Mouse (Mus musculus) heart, embryonic 11.5 days (tissue): Measurements from ENCODE around the gene Prkca. TPM values are rescaled to one million over a fixed set of nuclear protein-coding genes. Genes with fewer than 3 reads are reported as not detected.

Experiments used
- ATAC-seq: fragments of 200-750 bp; cut with Nextera tagmentation; replicated peaks from 2 replicates; pipeline ENCODE4 v1.8.0; 2017; ENCODE audit warnings: moderate library complexity; ENCODE audit not compliant: insufficient number of reproducible peaks, low FRiP score, low TSS enrichment
- H3K27ac ChIP-seq: fragments of 300-500 bp; sonication (generic); 2 replicates; pipeline ENCODE4 v1.5.1; 2014; ENCODE audit warnings: mild to moderate bottlenecking, low read depth, low read length
- H3K27me3 ChIP-seq: fragments of 300-500 bp; sonication (generic); 2 replicates; pipeline ENCODE4 v1.6.1; 2014; ENCODE audit warnings: mild to moderate bottlenecking, low read length, mixed read lengths; ENCODE audit not compliant: control insufficient read depth, insufficient read depth
- H3K36me3 ChIP-seq: fragments of 300-500 bp; sonication (generic); 2 replicates; pipeline ENCODE4 v1.6.1; 2014; ENCODE audit warnings: mild to moderate bottlenecking, low read length, moderate library complexity, mixed read lengths; ENCODE audit not compliant: control insufficient read depth, insufficient read depth
- H3K4me1 ChIP-seq: fragments of 300-500 bp; sonication (generic); 2 replicates; pipeline ENCODE4 v1.6.1; 2014; ENCODE audit warnings: low read length; ENCODE audit not compliant: control insufficient read depth, insufficient read depth
- H3K4me2 ChIP-seq: fragments of 300-500 bp; sonication (generic); 2 replicates; pipeline ENCODE4 v1.6.1; 2014; ENCODE audit warnings: mild to moderate bottlenecking, moderate library complexity
- H3K4me3 ChIP-seq: fragments of 300-500 bp; sonication (generic); 2 replicates; pipeline ENCODE4 v1.5.1; 2014; ENCODE audit warnings: low read depth, low read length
- H3K9ac ChIP-seq: fragments of 300-500 bp; sonication (generic); 2 replicates; pipeline ENCODE4 v1.6.1; 2014; ENCODE audit warnings: mild to moderate bottlenecking, low read depth, low read length, moderate library complexity
- H3K9me3 ChIP-seq: fragments of 300-500 bp; sonication (generic); replicated peaks from 2 replicates; pipeline ENCODE4 v1.6.1; 2016; ENCODE audit warnings: low read length; ENCODE audit not compliant: control insufficient read depth
- WGBS: fragments of 180-500 bp; shearing (Covaris S2); extraction: QIAGEN DNeasy Blood & Tissue Kit; methylation state at CpG from one replicate; pipeline ENCODE4 v1.1.7; 2014; ENCODE audit not compliant: insufficient replicate concordance; 5-methylcytosine and 5-hydroxymethylcytosine counted together
- polyA plus RNA-seq: library from polyadenylated mRNA; unstranded; fragments of >200 nt; fragmentation: Nextera tagmentation; extraction: Ambion mirVana; gene quantifications from 2 replicates; pipeline ENCODE4 v1.2.1, GENCODE M21; 2014

Prkca gene
- polyA plus RNA-seq, 1 experiment from 2014 or later = 16.9 TPM

DNA sequence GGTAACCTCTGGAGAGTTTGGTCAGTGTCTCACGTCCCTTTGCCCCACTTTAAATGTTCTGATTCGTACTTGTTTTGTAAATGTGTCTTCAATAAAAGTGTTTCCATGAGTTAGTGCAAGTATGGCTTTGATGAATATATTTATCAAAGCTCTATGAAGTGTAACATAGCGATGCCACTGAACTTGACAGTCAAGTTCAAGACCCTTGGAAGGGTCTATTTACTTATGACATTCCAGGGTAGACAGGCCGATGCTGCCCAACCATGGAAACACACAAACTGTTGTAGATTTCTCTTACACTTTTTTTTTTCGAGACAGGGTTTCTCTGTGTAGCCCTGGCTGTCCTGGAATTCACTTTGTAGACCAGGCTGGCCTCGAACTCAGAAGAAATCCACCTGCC lies 354.5 kb downstream of the Prkca start:
- Histone ChIP-seq H3K27me3 (no peaks in the 10 kb centered on the region), H3K36me3 (no peaks in the 10 kb centered on the region), H3K4me2 (no peak overlapping the region), H3K9me3 (no peaks in the 10 kb centered on the region), H3K4me1 (peaks cover 15% of the 10 kb centered on the region), H3K4me3 (no peak overlapping the region), H3K9ac (no peak overlapping the region), H3K27ac (no peak overlapping the region)
- WGBS = 87% methylated on average over 6 of the region's 6 CpGs
- no peak for ATAC-seq

DNA sequence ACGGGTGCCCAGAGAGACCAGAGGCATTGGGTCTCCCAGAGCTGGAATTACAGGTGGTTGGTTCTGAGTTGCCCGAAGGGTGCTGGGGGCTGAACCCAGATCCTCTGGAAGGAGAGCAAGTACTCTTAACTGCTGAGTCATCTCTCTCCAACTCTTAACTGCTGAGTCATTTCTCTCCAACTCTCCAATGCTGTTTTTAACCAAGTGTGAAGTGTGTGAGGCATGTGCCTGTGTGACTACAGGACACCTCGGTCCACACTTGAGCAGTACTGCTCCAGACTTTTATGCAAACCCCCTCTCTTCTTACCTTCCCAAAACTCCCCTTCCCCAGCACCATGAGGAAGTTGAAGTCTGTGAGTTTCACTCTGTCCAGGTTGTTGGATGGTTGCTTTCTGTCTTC lies 357.8 kb downstream of the Prkca start:
- peak; percentile 67 for ATAC-seq
- Histone ChIP-seq H3K27me3 (no peaks in the 10 kb centered on the region), H3K4me1 (0 out of 2 replicates have a peak, but pooled peaks cover 2% of the 10 kb centered on the region), H3K27ac (no peak overlapping the region), H3K4me2 (no peak overlapping the region), H3K36me3 (no peaks in the 10 kb centered on the region), H3K4me3 (no peak overlapping the region), H3K9me3 (no peaks in the 10 kb centered on the region), H3K9ac (no peak overlapping the region)
- 83% methylated on average over 3 of the region's 3 CpGs for WGBS

DNA sequence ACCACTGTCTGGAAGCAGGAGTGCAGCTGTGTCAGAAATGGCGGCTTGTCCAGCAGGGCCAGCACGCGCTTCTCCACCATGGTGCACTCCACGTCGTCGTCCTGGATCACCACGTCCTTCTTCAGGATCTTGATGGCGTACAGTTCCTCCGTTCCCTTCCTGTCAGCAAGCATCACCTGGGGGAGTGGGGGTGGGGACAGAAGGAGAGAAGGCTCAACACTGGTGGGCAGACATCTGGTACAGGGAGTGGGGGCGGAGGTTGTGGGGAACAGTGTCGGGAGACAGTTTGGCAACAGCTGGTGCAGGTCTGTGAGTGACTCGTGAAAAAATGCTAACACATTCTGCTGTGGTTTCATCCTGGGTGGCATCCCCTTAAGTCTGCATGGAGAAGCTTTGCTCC lies 359.8 kb downstream of the Prkca start:
- 86% methylated on average over 12 of the region's 12 CpGs for WGBS
- H3K36me3 ChIP-seq = no peaks in the 10 kb centered on the region
- H3K4me1 ChIP-seq = peaks cover 4% of the 10 kb centered on the region; the same call in 1 of the 2 replicates
- no peak for ATAC-seq
- H3K27ac ChIP-seq = no peak overlapping the region
- no peak overlapping the region for H3K4me3 ChIP-seq
- H3K4me2 ChIP-seq = no peak overlapping the region
- no peak overlapping the region for H3K9ac ChIP-seq
- H3K27me3 ChIP-seq = no peaks in the 10 kb centered on the region
- no peaks in the 10 kb centered on the region for H3K9me3 ChIP-seq

DNA sequence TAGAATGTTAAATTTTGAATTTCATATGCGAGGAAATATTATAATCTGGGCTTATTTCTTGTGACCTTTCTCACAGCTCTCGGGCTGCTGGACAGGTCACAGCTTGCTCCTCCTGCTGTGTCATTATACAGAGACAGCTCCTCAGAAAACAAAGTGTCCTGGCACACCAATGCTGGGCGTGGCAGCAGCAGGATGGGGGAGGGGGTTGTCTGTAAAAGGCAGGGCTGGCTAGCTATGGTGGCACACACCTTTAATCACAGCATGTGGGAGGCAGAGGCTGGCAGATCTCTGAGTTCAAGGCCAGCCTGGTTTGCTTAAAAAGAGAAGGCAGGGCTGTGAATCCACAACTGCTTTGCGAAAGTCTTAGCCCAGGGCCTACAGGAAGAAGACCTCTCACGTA lies 360.5 kb downstream of the Prkca start:
- Histone ChIP-seq H3K9me3 (no peaks in the 10 kb centered on the region), H3K4me2 (no peak overlapping the region), H3K27me3 (no peaks in the 10 kb centered on the region), H3K36me3 (no peaks in the 10 kb centered on the region; the same call in 1 of the 2 replicates), H3K27ac (no peak overlapping the region), H3K4me1 (peaks cover 5% of the 10 kb centered on the region; the same call in 1 of the 2 replicates), H3K9ac (no peak overlapping the region), H3K4me3 (no peak overlapping the region)
- 58% methylated on average over 5 of the region's 5 CpGs for WGBS
- ATAC-seq = no peak

DNA sequence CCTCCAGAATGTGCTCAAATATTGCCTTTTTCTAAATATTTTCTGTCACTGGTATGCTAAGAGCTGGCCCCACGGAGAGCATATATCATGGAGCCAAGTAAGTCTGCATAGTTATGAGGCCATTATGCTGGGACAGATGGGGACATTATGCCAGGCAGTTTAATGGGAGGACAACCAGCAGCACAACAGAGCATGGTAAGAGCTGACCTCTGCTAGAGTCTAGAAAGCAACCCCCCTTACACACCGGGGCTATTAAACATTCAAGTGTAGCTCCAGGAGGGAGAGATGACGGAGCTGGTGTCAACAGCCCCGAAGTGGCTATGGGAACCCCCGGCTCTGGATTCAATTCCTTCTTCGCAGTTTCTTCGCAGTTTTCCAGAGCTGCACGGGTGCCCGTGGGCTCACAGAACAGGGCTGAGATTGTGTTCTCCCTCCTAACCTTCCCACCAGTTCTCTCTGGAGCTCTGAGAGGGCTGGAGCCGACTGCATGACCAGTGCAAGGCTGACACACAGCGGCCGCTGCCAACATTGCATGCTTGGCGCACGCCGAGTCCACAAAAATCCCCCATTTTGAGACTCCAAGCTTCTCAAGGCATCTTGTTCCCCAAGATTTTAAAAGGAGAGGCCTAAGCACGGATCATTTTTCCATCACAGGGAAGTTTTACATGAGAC lies 361.4 kb downstream of the Prkca start:
- Histone ChIP-seq H3K27ac (no peak overlapping the region), H3K4me1 (peaks cover 5% of the 10 kb centered on the region; the same call in 1 of the 2 replicates), H3K4me2 (no peak overlapping the region), H3K27me3 (no peaks in the 10 kb centered on the region), H3K4me3 (no peak overlapping the region), H3K9me3 (no peaks in the 10 kb centered on the region), H3K9ac (no peak overlapping the region), H3K36me3 (no peaks in the 10 kb centered on the region; the same call in 1 of the 2 replicates)
- ATAC-seq = no peak
- WGBS = 28% methylated on average over 16 of the region's 16 CpGs

DNA sequence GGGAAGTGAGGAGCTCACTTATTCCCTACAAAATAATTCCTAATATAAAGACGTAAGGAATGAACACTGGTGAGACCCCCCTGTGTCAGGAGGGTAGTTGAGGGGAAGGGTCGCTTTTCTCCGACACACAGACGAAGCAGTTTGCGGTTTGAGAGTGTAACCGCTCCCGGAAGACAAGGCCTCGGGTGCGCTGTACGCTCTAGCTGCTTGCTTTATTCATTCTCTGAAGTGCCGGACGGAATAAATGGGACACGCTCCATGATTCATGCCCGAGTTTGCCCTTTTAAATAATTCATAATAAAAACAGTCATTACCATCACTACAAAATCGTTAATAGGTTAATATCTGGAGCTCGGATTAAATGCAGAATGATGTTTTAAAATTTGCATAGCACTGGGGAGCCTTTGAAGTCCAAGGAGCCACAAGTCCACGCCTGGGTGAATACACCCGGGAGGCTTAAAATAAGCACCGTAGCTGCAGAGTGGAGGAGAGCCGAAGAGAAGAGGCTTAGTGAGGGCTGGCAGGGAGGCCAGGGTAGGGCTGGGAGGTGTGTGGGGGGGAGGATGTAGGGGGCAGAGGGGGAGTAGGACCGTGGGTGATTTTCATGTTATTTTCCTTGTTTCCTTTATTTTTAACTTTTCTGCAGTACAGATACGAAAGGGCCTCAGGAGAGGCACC lies 364.1 kb downstream of the Prkca start:
- no peak overlapping the region for H3K4me3 ChIP-seq
- H3K9ac ChIP-seq = no peak overlapping the region

DNA sequence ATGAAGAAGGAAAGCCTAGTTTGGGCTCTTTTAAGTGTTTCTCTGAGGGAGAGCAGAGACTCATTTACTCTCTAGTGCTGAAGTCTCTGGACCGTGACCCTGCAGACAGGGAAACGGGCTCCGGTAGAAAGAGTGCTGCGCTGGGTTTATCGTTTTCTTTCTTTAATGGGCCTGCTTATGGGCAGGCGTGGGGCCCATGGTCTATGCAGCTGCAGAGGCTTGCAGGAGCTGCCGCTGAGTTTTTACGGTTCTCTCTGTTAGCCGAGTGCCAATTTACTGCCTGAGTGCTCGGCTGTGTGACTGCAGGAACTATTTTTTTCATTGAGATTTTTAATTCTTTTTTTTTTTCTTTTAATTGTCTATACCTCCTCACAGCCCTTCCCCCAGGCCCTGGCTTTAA lies 373.8 kb downstream of the Prkca start:
- H3K4me2 ChIP-seq = no peak overlapping the region
- H3K9ac ChIP-seq = no peak overlapping the region
- no peak overlapping the region for H3K27ac ChIP-seq
- ATAC-seq = no peak
- H3K36me3 ChIP-seq = no peaks in the 10 kb centered on the region
- no peaks in the 10 kb centered on the region for H3K9me3 ChIP-seq
- H3K4me1 ChIP-seq = no peaks in the 10 kb centered on the region
- no peaks in the 10 kb centered on the region for H3K27me3 ChIP-seq
- no peak overlapping the region for H3K4me3 ChIP-seq
- 84% methylated on average over 10 of the region's 10 CpGs for WGBS

More for the DNA sequence above, 364.1 kb downstream of the Prkca start:
- Histone ChIP-seq H3K36me3 (no peaks in the 10 kb centered on the region; the same call in 1 of the 2 replicates), H3K27me3 (no peaks in the 10 kb centered on the region), H3K27ac (no peak overlapping the region), H3K4me2 (no peak overlapping the region), H3K4me1 (peaks cover 5% of the 10 kb centered on the region; the same call in 1 of the 2 replicates), H3K9me3 (no peaks in the 10 kb centered on the region)
- ATAC-seq = no peak
- 68% methylated on average over 22 of the region's 22 CpGs for WGBS

DNA sequence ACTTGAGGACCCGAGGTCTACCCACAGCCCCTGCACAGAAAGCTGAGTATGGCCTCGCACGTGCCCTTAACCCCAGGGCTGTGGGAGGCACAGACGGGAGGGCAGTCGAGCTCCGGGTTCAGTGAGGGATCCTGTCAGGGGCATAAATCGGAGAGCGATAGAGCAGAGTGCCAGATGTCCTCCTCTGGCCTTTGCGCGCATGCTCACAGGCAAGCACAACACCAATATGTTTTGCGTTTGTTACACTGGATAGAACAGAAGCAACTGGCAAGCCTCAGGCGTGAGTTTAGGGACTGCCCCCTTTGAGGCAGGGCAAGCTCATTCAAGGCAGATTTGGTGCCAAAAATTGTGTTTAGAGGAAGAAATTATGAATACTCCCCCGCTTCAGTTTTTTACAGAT lies 375.6 kb downstream of the Prkca start:
- no peak for ATAC-seq
- Histone ChIP-seq H3K4me3 (no peak overlapping the region), H3K4me1 (no peaks in the 10 kb centered on the region), H3K9me3 (no peaks in the 10 kb centered on the region), H3K27ac (no peak overlapping the region), H3K36me3 (no peaks in the 10 kb centered on the region), H3K27me3 (no peaks in the 10 kb centered on the region), H3K9ac (no peak overlapping the region), H3K4me2 (no peak overlapping the region)
- WGBS = 80% methylated on average over 13 of the region's 13 CpGs
